ENCODE assay signal across 18 mouse cellular contexts in the genomic region with DNA sequence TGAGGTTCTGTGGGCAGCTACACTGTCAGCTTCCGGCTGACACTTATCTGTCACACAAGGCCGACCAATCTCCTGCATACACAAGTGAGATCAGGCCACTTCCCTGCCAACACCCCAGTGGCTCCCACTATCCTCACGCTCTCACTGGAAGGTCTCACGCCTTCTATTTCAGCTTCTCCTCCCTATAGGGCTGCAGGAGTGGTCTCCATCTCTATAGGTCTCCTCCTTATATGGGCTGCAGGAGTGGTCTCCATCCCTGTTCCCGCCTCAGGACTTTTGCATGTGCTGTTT.
A peak's percentile ranks its signal among the peaks of the same experiment; 100 is the strongest.
DNase-seq lines count a peak whose midpoint lies in the region; ATAC-seq and TF ChIP-seq lines count a peak whose summit lies in the region.
"Had no signal": no experiment of that assay in that cellular context is flagged by ENCODE, and none has a peak within 500 bp of the region (broad histone marks: within the 10 kb centered on the region; RNA-seq: fewer than 3 reads in every experiment).

No protein-coding gene starts in this region.

- no peak overlapping the region for H3K9ac ChIP-seq in forebrain, embryonic 13.5 days
- no peak overlapping the region for H3K9ac ChIP-seq in forebrain, postnatal 0 days
- no peak overlapping the region for H3K9ac ChIP-seq in lung, embryonic 16.5 days (ENCODE audit: low read length)
- H3K9ac ChIP-seq in liver, embryonic 11.5 days (ENCODE audit: low read depth, low read length), result no peak overlapping the region
- H3K9ac ChIP-seq: embryonic facial prominence, embryonic 12.5 days; hindbrain, embryonic 12.5 days; midbrain, embryonic 15.5 days had no signal

- no peak overlapping the region for H3K27ac ChIP-seq in forebrain, embryonic 13.5 days
- H3K27ac ChIP-seq in forebrain, postnatal 0 days (ENCODE audit: low read depth, low read length), result no peak overlapping the region
- no peak overlapping the region for H3K27ac ChIP-seq in lung, embryonic 16.5 days (ENCODE audit: low read length)
- no peak overlapping the region for H3K27ac ChIP-seq in liver, embryonic 11.5 days (ENCODE audit: low read depth, low read length)
- H3K27ac ChIP-seq: embryonic facial prominence, embryonic 12.5 days; hindbrain, embryonic 12.5 days; macrophage; midbrain, embryonic 15.5 days had no signal

- DNase-seq in forebrain, postnatal 0 days, result no peak
- DNase-seq in lung, postnatal 14 days, result no peak
- no peak for DNase-seq in liver, embryonic 11.5 days (ENCODE audit: low spot score)
- DNase-seq in layer of hippocampus, postnatal 36 days, result no peak
- no peak for DNase-seq in kidney, postnatal 36 days
- DNase-seq: adrenal gland, postnatal 14 days; cerebellum, adult 18-20 months; right cerebral cortex, postnatal 4 days; thymus, postnatal 36 days had no signal

- no peak overlapping the region for H3K4me2 ChIP-seq in forebrain, embryonic 13.5 days
- no peak overlapping the region for H3K4me2 ChIP-seq in forebrain, postnatal 0 days (ENCODE audit: low read depth)
- no peak overlapping the region for H3K4me2 ChIP-seq in lung, embryonic 16.5 days (ENCODE audit: low read depth, low read length)
- H3K4me2 ChIP-seq in liver, embryonic 11.5 days, result peak overlapping the region; percentile 18; the same call in 1 of the 2 replicates
- H3K4me2 ChIP-seq: embryonic facial prominence, embryonic 12.5 days; hindbrain, embryonic 12.5 days; midbrain, embryonic 15.5 days had no signal

- H3K36me3 ChIP-seq in forebrain, embryonic 13.5 days (ENCODE audit: poor library complexity, severe bottlenecking), result peaks cover 6% of the 10 kb centered on the region; the same call in 1 of the 2 replicates
- H3K36me3 ChIP-seq in forebrain, postnatal 0 days (ENCODE audit: insufficient read depth), result no peaks in the 10 kb centered on the region
- no peaks in the 10 kb centered on the region for H3K36me3 ChIP-seq in lung, embryonic 16.5 days (ENCODE audit: control insufficient read depth, insufficient read depth, low read length)
- no peaks in the 10 kb centered on the region for H3K36me3 ChIP-seq in liver, embryonic 11.5 days (ENCODE audit: control insufficient read depth, insufficient read depth, low read length)
- H3K36me3 ChIP-seq: embryonic facial prominence, embryonic 12.5 days; hindbrain, embryonic 12.5 days; midbrain, embryonic 15.5 days had no signal

- H3K27me3 ChIP-seq in forebrain, embryonic 13.5 days, result no peaks in the 10 kb centered on the region
- no peaks in the 10 kb centered on the region for H3K27me3 ChIP-seq in forebrain, postnatal 0 days (ENCODE audit: insufficient read depth, low read length)
- H3K27me3 ChIP-seq in lung, embryonic 16.5 days (ENCODE audit: control insufficient read depth, insufficient read depth, low read depth, low read length), result no peaks in the 10 kb centered on the region
- no peaks in the 10 kb centered on the region for H3K27me3 ChIP-seq in liver, embryonic 11.5 days (replicated peaks; ENCODE audit: control insufficient read depth, insufficient read depth, low read length)
- H3K27me3 ChIP-seq: CH12.LX; embryonic facial prominence, embryonic 12.5 days; hindbrain, embryonic 12.5 days; midbrain, embryonic 15.5 days had no signal

- 0 out of 2 replicates have a peak, but pooled peaks have one; percentile 24 for ATAC-seq in forebrain, embryonic 13.5 days
- ATAC-seq in forebrain, postnatal 0 days, result no peak
- ATAC-seq in lung, embryonic 16.5 days (ENCODE audit: low read depth), result peak; percentile 56
- ATAC-seq in liver, embryonic 11.5 days (replicated peaks; ENCODE audit: low FRiP score), result peak; percentile 87
- peak; percentile 91 for ATAC-seq in megakaryocyte-erythroid progenitor cell, adult 5-6 weeks (replicated peaks; ENCODE audit: low FRiP score, low TSS enrichment, poor library complexity, severe bottlenecking)
- ATAC-seq: inflammation-experienced regulatory T-cells, adult 6 months; midbrain, embryonic 15.5 days had no signal

- no peak for TF ChIP-seq CTCF in forebrain, postnatal 0 days (IDR thresholded peaks at IDR 0.05; ENCODE audit: low read depth)

- 83% methylated on average over 5 of the region's 5 CpGs for WGBS in forebrain, embryonic 13.5 days
- 84% methylated on average over 5 of the region's 5 CpGs for WGBS in forebrain, postnatal 0 days
- WGBS in lung, embryonic 16.5 days, result 66% methylated on average over 5 of the region's 5 CpGs
- WGBS in liver, embryonic 11.5 days, result 58% methylated on average over 5 of the region's 5 CpGs

- no peaks in the 10 kb centered on the region for H3K9me3 ChIP-seq in forebrain, embryonic 13.5 days (replicated peaks)
- H3K9me3 ChIP-seq in forebrain, postnatal 0 days (ENCODE audit: low read length), result no peaks in the 10 kb centered on the region
- H3K9me3 ChIP-seq in lung, embryonic 16.5 days (ENCODE audit: control insufficient read depth, low read length), result no peaks in the 10 kb centered on the region
- H3K9me3 ChIP-seq in liver, embryonic 11.5 days (ENCODE audit: control insufficient read depth, low read length), result no peaks in the 10 kb centered on the region
- H3K9me3 ChIP-seq: embryonic facial prominence, embryonic 12.5 days; hindbrain, embryonic 12.5 days; midbrain, embryonic 15.5 days had no signal

- no peaks in the 10 kb centered on the region for H3K4me1 ChIP-seq in forebrain, embryonic 13.5 days
- no peaks in the 10 kb centered on the region for H3K4me1 ChIP-seq in forebrain, postnatal 0 days (ENCODE audit: insufficient read depth)
- peaks cover 3% of the 10 kb centered on the region for H3K4me1 ChIP-seq in lung, embryonic 16.5 days (replicated peaks; ENCODE audit: control insufficient read depth, insufficient read depth, low read length)
- H3K4me1 ChIP-seq in liver, embryonic 11.5 days (replicated peaks; ENCODE audit: control insufficient read depth, insufficient read depth, low read length), result peaks cover 10% of the 10 kb centered on the region
- H3K4me1 ChIP-seq: embryonic facial prominence, embryonic 12.5 days; hindbrain, embryonic 12.5 days; midbrain, embryonic 15.5 days had no signal

- no peak overlapping the region for H3K4me3 ChIP-seq in forebrain, embryonic 13.5 days
- H3K4me3 ChIP-seq in forebrain, postnatal 0 days (ENCODE audit: low read depth, low read length), result no peak overlapping the region
- H3K4me3 ChIP-seq in lung, embryonic 16.5 days (ENCODE audit: low read length), result no peak overlapping the region
- H3K4me3 ChIP-seq in liver, embryonic 11.5 days (ENCODE audit: low read depth, low read length), result no peak overlapping the region
- H3K4me3 ChIP-seq: embryonic facial prominence, embryonic 12.5 days; hindbrain, embryonic 12.5 days; midbrain, embryonic 15.5 days had no signal
